Mouse (Mus musculus) urinary bladder, adult 2 months (tissue): ENCODE measurements around the gene Olfr1509. TPM values are rescaled to one million over a fixed set of nuclear protein-coding genes. Genes with fewer than 3 reads are reported as not detected.
"Not testable (repeated sequence)": the region's sequence is repeated elsewhere in the genome, so short reads cannot be mapped to it uniquely, and the experiment has no call there.

Experiments used
- DNase-seq: peaks from one replicate; pipeline ENCODE4 v3.0.0; 2022; ENCODE audit warnings: low spot score
- polyA plus RNA-seq: library from polyadenylated mRNA; depleted of rRNA; stranded (reverse); fragments of >200 nt; gene quantifications from 2 replicates; pipeline ENCODE4 v1.2.3, GENCODE M21; 2012; rRNA removed

Gene Olfr1509
- polyA plus RNA-seq: not detected in 2 replicates

- DNase-seq: no peak
Observed at GRCm38 (mm10) chr14:52442690-52443089, at the start of gene Olfr1509. TSS of gene Olfr1509 (plus strand) at chr14:52442990.

- DNase-seq: no peak
Observed at GRCm38 (mm10) chr14:52397279-52397678, 45.5 kb upstream of the Olfr1509 start, which contains the start of gene Olfr1511. TSS of gene Olfr1511 (minus strand) at chr14:52397379.

- not testable (repeated sequence) for DNase-seq
Observed at GRCm38 (mm10) chr14:52410142-52410919, 32.5 kb upstream of the Olfr1509 start.

- no peak for DNase-seq
Observed at GRCm38 (mm10) chr14:52414273-52414672, 28.5 kb upstream of the Olfr1509 start, which contains the start of gene Olfr1510. TSS of gene Olfr1510 (minus strand) at chr14:52414373.

- no peak for DNase-seq
Observed at GRCm38 (mm10) chr14:52427686-52428085, 15.1 kb upstream of the Olfr1509 start.

- DNase-seq: no peak
Observed at GRCm38 (mm10) chr14:52451138-52451537, 8.3 kb downstream of the Olfr1509 start.

GRCm38 (mm10) chr14:52461928-52462327 lies 19.1 kb downstream of the Olfr1509 start:
- DNase-seq: no peak

GRCm38 (mm10) chr14:52465738-52466137 lies 22.9 kb downstream of the Olfr1509 start:
- no peak for DNase-seq

- DNase-seq: no peak
Observed at GRCm38 (mm10) chr14:52467395-52467794, 24.6 kb downstream of the Olfr1509 start, which contains the start of gene Olfr1508. TSS of gene Olfr1508 (minus strand) at chr14:52467495.

- no peak for DNase-seq
Observed at GRCm38 (mm10) chr14:52495516-52495915, 52.7 kb downstream of the Olfr1509 start, which contains the start of gene Olfr1507. TSS of gene Olfr1507 (minus strand) at chr14:52495749.

Other genes with a start within 250 kb of the Olfr1509 start
- 20.3 and 26.8 TPM in 2 replicates for gene Supt16, start 245.6 kb upstream of the Olfr1509 start, polyA plus RNA-seq
- 47.8 and 51.2 TPM in 2 replicates for gene Chd8, start 185.2 kb upstream of the Olfr1509 start, polyA plus RNA-seq
- gene Tox4, start 163.8 kb upstream of the Olfr1509 start, polyA plus RNA-seq: 27.8 and 29.3 TPM in 2 replicates
- 17.5 and 18.1 TPM in 2 replicates for gene Rab2b, start 163.4 kb upstream of the Olfr1509 start, polyA plus RNA-seq
- gene Mettl3, start 137.9 kb upstream of the Olfr1509 start, polyA plus RNA-seq: 32.9 and 36.4 TPM in 2 replicates
- gene Sall2, start 114.2 kb upstream of the Olfr1509 start, polyA plus RNA-seq: 6.3 and 8.1 TPM in 2 replicates
- not detected in 2 replicates for gene Olfr1513, start 86.6 kb upstream of the Olfr1509 start, polyA plus RNA-seq
- not detected in 2 replicates for gene Olfr1512, start 63.8 kb upstream of the Olfr1509 start, polyA plus RNA-seq
- gene Olfr1511, start 45.6 kb upstream of the Olfr1509 start, polyA plus RNA-seq: not detected in 2 replicates
- not detected in 2 replicates for gene Olfr1510, start 28.6 kb upstream of the Olfr1509 start, polyA plus RNA-seq
- not detected in 2 replicates for gene Olfr1508, start 24.5 kb downstream of the Olfr1509 start, polyA plus RNA-seq
- not detected in 2 replicates for gene Olfr1507, start 52.8 kb downstream of the Olfr1509 start, polyA plus RNA-seq